Mouse (Mus musculus) ES-E14 (cell line): ENCODE results near the gene Gm9573.

ENCODE experiments used
- CHD2 ChIP-seq: IDR thresholded peaks from 2 replicates; pipeline ENCODE4 v1.6.1; 2014; ENCODE audit warnings: mild to moderate bottlenecking, low read depth, low read length, inconsistent platforms
- HCFC1 ChIP-seq: IDR thresholded peaks from 2 replicates; pipeline ENCODE4 v1.6.1; 2012; ENCODE audit warnings: low read length, inconsistent platforms, borderline replicate concordance; ENCODE audit not compliant: insufficient read depth
- MAFK ChIP-seq: IDR thresholded peaks from 2 replicates; pipeline ENCODE4 v1.6.1; 2014; ENCODE audit warnings: mild to moderate bottlenecking, low read depth, low read length, inconsistent platforms; ENCODE audit not compliant: insufficient read depth
- ZC3H11A ChIP-seq: IDR thresholded peaks from 2 replicates; pipeline ENCODE4 v1.6.1; 2012; ENCODE audit warnings: low read depth, mild to moderate bottlenecking, inconsistent platforms, low read length, borderline replicate concordance
- ZNF384 ChIP-seq: IDR thresholded peaks from 2 replicates; pipeline ENCODE4 v1.6.1; 2012; ENCODE audit warnings: low read depth, low read length, inconsistent platforms

DNA sequence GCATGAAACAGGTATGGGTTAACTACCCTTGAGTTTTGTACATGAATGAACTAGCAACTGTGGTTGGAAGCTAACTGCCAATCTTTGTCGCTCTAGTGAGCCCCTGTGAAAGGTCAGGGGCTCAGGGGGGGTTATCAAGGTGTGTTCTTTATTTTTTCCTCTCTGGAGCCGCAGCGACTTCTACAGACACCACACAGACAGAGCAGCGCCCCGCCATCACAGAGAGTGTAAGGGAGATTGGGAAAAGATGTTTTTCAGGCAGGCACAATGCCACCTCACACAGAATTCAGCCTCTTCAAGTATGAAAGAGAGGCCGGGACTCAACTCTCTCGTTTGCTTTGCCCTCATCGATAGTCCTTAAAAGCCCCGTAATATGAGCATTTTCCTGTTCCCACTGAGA is 34.3 kb downstream of the Gm9573 start:
- no peak for TF ChIP-seq ZC3H11A
- no peak for TF ChIP-seq CHD2
- TF ChIP-seq HCFC1 = no peak
- TF ChIP-seq ZNF384 = no peak
- no peak for TF ChIP-seq MAFK
